Mouse (Mus musculus) bone marrow macrophage, adult 2 months (primary cell): ENCODE data around the gene Fmo1.

Experiments used
- CTCF ChIP-seq: IDR thresholded peaks from 2 replicates; pipeline ENCODE4 v1.5.1; 2012; ENCODE audit warnings: low read depth, mild to moderate bottlenecking, low read length, moderate library complexity
- POLR2A ChIP-seq: IDR thresholded peaks from 2 replicates; pipeline ENCODE4 v1.6.1; 2012; ENCODE audit warnings: mild to moderate bottlenecking, low read depth, low read length, borderline replicate concordance

DNA sequence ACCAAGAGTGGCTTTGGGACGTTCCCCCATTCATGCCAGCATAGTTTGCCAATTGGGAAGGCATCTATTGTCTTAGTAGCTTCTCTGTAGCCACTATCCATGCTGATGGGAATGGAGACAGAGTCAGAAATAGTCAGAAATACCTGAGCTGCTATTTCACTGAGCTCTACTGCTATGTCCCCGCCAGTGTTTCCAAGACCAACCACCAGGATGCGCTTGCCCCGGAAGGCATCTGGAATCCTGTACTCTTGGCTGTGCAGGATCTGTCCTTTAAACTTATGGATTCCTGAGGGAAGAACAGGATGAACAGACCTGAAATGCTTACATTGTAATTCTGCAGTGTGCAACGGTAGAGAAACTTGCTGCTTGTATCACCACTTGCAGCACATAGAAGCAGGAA, 61.4 kb downstream of the Fmo1 start:
- TF ChIP-seq CTCF (no peak), POLR2A (no peak)
